Mouse (Mus musculus): ENCODE data around the gene Nlgn2. TPM values are rescaled to one million over a fixed set of nuclear protein-coding genes. Genes with fewer than 3 reads are reported as not detected.

Gene Nlgn2
- polyA plus RNA-seq, 1 experiment: 10.9 TPM

- no peak overlapping the region for H3K4me3 ChIP-seq (ENCODE audit: insufficient read depth, low read length)
- H3K27ac ChIP-seq (ENCODE audit: insufficient read depth, low read depth, low read length): no peak overlapping the region
- 0 out of 2 replicates have a peak, but pooled peaks cover 2% of the 10 kb centered on the region for H3K4me1 ChIP-seq (ENCODE audit: control insufficient read depth, insufficient read depth, low read length)
- TF ChIP-seq POLR2A (IDR thresholded peaks at IDR 0.05; ENCODE audit: borderline replicate concordance, low read depth, low read length): no peak
- no peak for TF ChIP-seq CTCF (IDR thresholded peaks at IDR 0.05; ENCODE audit: low read depth, low read length)
Observed at GRCm38 (mm10) chr11:69834001-69834549, 3.5 kb downstream of the Nlgn2 start.

- H3K4me3 ChIP-seq (ENCODE audit: insufficient read depth, low read length): no peak overlapping the region
- H3K4me1 ChIP-seq (ENCODE audit: control insufficient read depth, insufficient read depth, low read length): 0 out of 2 replicates have a peak, but pooled peaks cover 2% of the 10 kb centered on the region
Observed at GRCm38 (mm10) chr11:69833554-69833953, 4.0 kb downstream of the Nlgn2 start.

GRCm38 (mm10) chr11:69828832-69829231, 8.8 kb downstream of the Nlgn2 start:
- Histone ChIP-seq H3K4me3 (ENCODE audit: insufficient read depth, low read length) (no peak overlapping the region), H3K4me1 (ENCODE audit: control insufficient read depth, insufficient read depth, low read length) (0 out of 2 replicates have a peak, but pooled peaks cover 2% of the 10 kb centered on the region), H3K27ac (ENCODE audit: insufficient read depth, low read depth, low read length) (no peak overlapping the region)
- TF ChIP-seq POLR2A (IDR thresholded peaks at IDR 0.05; ENCODE audit: borderline replicate concordance, low read depth, low read length) (no peak), CTCF (IDR thresholded peaks at IDR 0.05; ENCODE audit: low read depth, low read length) (no peak)

More at GRCm38 (mm10) chr11:69833554-69833953, 4.0 kb downstream of the Nlgn2 start:
- no peak overlapping the region for H3K27ac ChIP-seq (ENCODE audit: insufficient read depth, low read depth, low read length)
- TF ChIP-seq CTCF (IDR thresholded peaks at IDR 0.05; ENCODE audit: low read depth, low read length) (no peak), POLR2A (IDR thresholded peaks at IDR 0.05; ENCODE audit: borderline replicate concordance, low read depth, low read length) (no peak)

- no peak for TF ChIP-seq POLR2A (IDR thresholded peaks at IDR 0.05; ENCODE audit: borderline replicate concordance, low read depth, low read length)
- no peak for TF ChIP-seq CTCF (IDR thresholded peaks at IDR 0.05; ENCODE audit: low read depth, low read length)
- Histone ChIP-seq H3K27ac (ENCODE audit: insufficient read depth, low read depth, low read length) (no peak overlapping the region), H3K4me3 (ENCODE audit: insufficient read depth, low read length) (no peak overlapping the region), H3K4me1 (ENCODE audit: control insufficient read depth, insufficient read depth, low read length) (no peaks in the 10 kb centered on the region)
Observed at GRCm38 (mm10) chr11:69823456-69823855, 14.1 kb downstream of the Nlgn2 start.

GRCm38 (mm10) chr11:69822080-69822479, 15.5 kb downstream of the Nlgn2 start, which contains the start of gene Spem1:
Gene Spem1, minus strand, starts transcription at chr11:69822180.
- Histone ChIP-seq H3K4me3 (ENCODE audit: insufficient read depth, low read length) (no peak within 1 kb of the TSS), H3K27ac (ENCODE audit: insufficient read depth, low read depth, low read length) (no peak within 1 kb of the TSS), H3K4me1 (ENCODE audit: control insufficient read depth, insufficient read depth, low read length) (no peaks in the 10 kb centered on the region)
- TF ChIP-seq POLR2A (IDR thresholded peaks at IDR 0.05; ENCODE audit: borderline replicate concordance, low read depth, low read length) (no peak), CTCF (IDR thresholded peaks at IDR 0.05; ENCODE audit: low read depth, low read length) (no peak)

GRCm38 (mm10) chr11:69818871-69819270, 18.7 kb downstream of the Nlgn2 start:
- H3K4me3 ChIP-seq (ENCODE audit: insufficient read depth, low read length): no peak overlapping the region
- TF ChIP-seq POLR2A (IDR thresholded peaks at IDR 0.05; ENCODE audit: borderline replicate concordance, low read depth, low read length): no peak
- TF ChIP-seq CTCF (IDR thresholded peaks at IDR 0.05; ENCODE audit: low read depth, low read length): no peak

GRCm38 (mm10) chr11:69818365-69818764, 19.2 kb downstream of the Nlgn2 start, which contains the start of gene Spem2:
Gene Spem2, minus strand, starts transcription at chr11:69818465.
- Histone ChIP-seq H3K4me1 (ENCODE audit: control insufficient read depth, insufficient read depth, low read length) (no peaks in the 10 kb centered on the region), H3K27ac (ENCODE audit: insufficient read depth, low read depth, low read length) (no peak within 1 kb of the TSS), H3K4me3 (ENCODE audit: insufficient read depth, low read length) (no peak within 1 kb of the TSS)
- no peak for TF ChIP-seq POLR2A (IDR thresholded peaks at IDR 0.05; ENCODE audit: borderline replicate concordance, low read depth, low read length)
- TF ChIP-seq CTCF (IDR thresholded peaks at IDR 0.05; ENCODE audit: low read depth, low read length): no peak

More at GRCm38 (mm10) chr11:69818871-69819270, 18.7 kb downstream of the Nlgn2 start:
- Histone ChIP-seq H3K27ac (ENCODE audit: insufficient read depth, low read depth, low read length) (no peak overlapping the region), H3K4me1 (ENCODE audit: control insufficient read depth, insufficient read depth, low read length) (no peaks in the 10 kb centered on the region)

- Histone ChIP-seq H3K4me1 (ENCODE audit: control insufficient read depth, insufficient read depth, low read length) (no peaks in the 10 kb centered on the region), H3K27ac (ENCODE audit: insufficient read depth, low read depth, low read length) (no peak overlapping the region), H3K4me3 (ENCODE audit: insufficient read depth, low read length) (no peak overlapping the region)
- TF ChIP-seq CTCF (IDR thresholded peaks at IDR 0.05; ENCODE audit: low read depth, low read length): no peak
- TF ChIP-seq POLR2A (IDR thresholded peaks at IDR 0.05; ENCODE audit: borderline replicate concordance, low read depth, low read length): no peak
Observed at GRCm38 (mm10) chr11:69816520-69816919, 21.1 kb downstream of the Nlgn2 start.

GRCm38 (mm10) chr11:69815155-69815554, 22.4 kb downstream of the Nlgn2 start, which contains the start of gene Gm39566:
Gene Gm39566, minus strand, starts transcription at chr11:69815298.
- Histone ChIP-seq H3K4me3 (ENCODE audit: insufficient read depth, low read length) (no peak within 1 kb of the TSS), H3K27ac (ENCODE audit: insufficient read depth, low read depth, low read length) (no peak within 1 kb of the TSS), H3K4me1 (ENCODE audit: control insufficient read depth, insufficient read depth, low read length) (no peaks in the 10 kb centered on the region)
- TF ChIP-seq POLR2A (IDR thresholded peaks at IDR 0.05; ENCODE audit: borderline replicate concordance, low read depth, low read length): no peak
- no peak for TF ChIP-seq CTCF (IDR thresholded peaks at IDR 0.05; ENCODE audit: low read depth, low read length)

GRCm38 (mm10) chr11:69810280-69810679, 27.3 kb downstream of the Nlgn2 start:
- Histone ChIP-seq H3K27ac (ENCODE audit: insufficient read depth, low read depth, low read length) (no peak overlapping the region), H3K4me3 (ENCODE audit: insufficient read depth, low read length) (no peak overlapping the region), H3K4me1 (ENCODE audit: control insufficient read depth, insufficient read depth, low read length) (no peaks in the 10 kb centered on the region)
- TF ChIP-seq POLR2A (IDR thresholded peaks at IDR 0.05; ENCODE audit: borderline replicate concordance, low read depth, low read length): no peak
- no peak for TF ChIP-seq CTCF (IDR thresholded peaks at IDR 0.05; ENCODE audit: low read depth, low read length)
